Mouse (Mus musculus): ENCODE data around the gene Scgb2b21. TPM values are rescaled to one million over a fixed set of nuclear protein-coding genes. Genes with fewer than 3 reads are reported as not detected.
"Not testable (repeated sequence)": the region's sequence is repeated elsewhere in the genome, so short reads cannot be mapped to it uniquely, and the experiment has no call there.

The Scgb2b21 gene
- not detected for total RNA-seq (2021)
- long read RNA-seq: 0 reads

DNA sequence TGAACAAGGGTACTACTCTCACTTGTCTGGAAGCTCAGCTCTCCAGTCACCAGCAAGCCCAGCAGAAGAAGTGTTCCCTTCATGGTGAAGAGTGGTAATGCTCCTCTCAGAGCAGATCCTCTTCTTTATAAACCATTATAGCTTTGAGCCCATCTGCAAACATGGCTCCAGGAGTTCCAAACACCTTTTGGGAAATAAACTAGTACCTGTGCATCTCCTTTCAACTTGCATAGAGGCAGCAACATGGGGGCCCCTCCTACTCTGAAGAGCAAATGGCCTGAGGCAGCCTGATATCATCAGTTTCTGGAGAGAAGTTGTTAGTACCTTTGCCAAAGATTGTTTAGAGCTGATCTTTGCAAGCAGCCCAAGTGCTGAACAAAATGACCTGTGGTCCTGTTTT, at the start of gene Scgb2b21:
Scgb2b21 (minus strand) TSS at position 101 of the 400 bp plus-strand sequence.
- no peak for DNase-seq (ENCODE audit: low spot score in 2 of 2)

DNA sequence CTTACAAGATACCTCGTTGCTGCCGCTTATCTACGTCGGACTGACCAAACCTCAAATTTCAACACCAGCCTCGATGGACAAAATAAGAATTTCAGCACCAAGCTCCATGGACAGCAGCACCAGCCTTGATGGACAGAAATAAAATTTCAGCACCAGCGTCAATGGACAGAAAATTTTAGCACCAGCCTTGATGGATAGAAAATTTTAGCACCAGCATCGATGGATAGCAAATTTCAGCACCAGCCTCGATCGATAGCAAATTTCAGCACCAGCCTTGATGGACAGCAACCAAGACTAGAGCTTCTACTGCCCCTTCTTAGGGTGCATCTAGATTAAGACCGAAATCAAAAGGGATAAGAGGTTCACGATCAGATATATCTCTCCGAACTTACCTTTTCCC, 23.2 kb upstream of the Scgb2b21 start:
- DNase-seq (ENCODE audit: low spot score in 2 of 2): not testable (repeated sequence)

Other genes starting within 250 kb of the Scgb2b21 start
- gene Scgb2b19, start 240.1 kb downstream of the Scgb2b21 start, total RNA-seq (2021): not detected
- not detected for gene Scgb1b19, start 233.2 kb downstream of the Scgb2b21 start, total RNA-seq (2021)
- not detected for gene Scgb2b20, start 154.1 kb downstream of the Scgb2b21 start, total RNA-seq (2021)
- not detected for gene Scgb1b20, start 147.2 kb downstream of the Scgb2b21 start, total RNA-seq (2021)
- gene Scgb2b24, start 218.9 kb upstream of the Scgb2b21 start, total RNA-seq (2021): not detected
- not detected for gene Scgb1b24, start 223.3 kb upstream of the Scgb2b21 start, total RNA-seq (2021)